Mouse (Mus musculus): ENCODE data around the gene Ube2h. TPM values are rescaled to one million over a fixed set of nuclear protein-coding genes. Genes with fewer than 3 reads are reported as not detected.

Ube2h gene
- polyA plus RNA-seq, 1 experiment: 23.5 TPM

DNA sequence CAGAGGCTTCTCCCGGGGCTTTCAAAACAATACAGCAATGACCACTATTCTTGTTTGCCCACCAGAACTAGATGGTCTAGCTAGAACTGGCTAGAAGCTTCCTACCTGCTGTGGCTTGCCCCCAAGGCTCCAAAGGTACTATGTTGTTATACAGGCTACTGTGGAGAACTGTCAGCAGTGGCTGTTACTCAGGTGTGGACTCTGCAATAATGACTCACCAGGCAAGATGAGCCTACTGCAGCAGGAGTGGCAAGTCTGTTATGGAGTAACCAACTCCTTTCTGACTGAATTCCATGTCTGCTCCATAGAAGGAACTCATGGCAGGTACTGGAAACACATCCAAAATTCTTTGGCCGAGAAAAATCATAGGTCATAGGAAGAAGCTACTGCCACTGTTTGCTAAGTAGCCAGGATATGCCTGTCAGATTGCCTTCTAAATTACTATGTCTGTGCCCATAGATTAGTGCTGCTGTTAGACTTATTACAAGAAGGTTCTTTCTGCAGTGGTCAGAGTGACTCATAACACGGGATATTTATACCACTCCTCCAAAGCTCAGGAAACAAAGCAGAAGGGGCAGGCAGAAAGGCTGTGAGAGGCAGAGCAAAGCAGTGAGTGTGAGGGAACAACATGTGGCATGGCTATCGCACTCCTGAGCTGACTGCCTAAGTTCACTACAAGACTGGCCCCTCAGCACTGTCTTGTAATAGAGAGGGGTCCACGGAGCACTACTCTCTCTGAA, 51.9 kb downstream of the Ube2h start:
- WGBS: 71% methylated on average over 5 of the region's 5 CpGs
- DNase-seq (ENCODE audit: low read depth, low spot score): no peak

DNA sequence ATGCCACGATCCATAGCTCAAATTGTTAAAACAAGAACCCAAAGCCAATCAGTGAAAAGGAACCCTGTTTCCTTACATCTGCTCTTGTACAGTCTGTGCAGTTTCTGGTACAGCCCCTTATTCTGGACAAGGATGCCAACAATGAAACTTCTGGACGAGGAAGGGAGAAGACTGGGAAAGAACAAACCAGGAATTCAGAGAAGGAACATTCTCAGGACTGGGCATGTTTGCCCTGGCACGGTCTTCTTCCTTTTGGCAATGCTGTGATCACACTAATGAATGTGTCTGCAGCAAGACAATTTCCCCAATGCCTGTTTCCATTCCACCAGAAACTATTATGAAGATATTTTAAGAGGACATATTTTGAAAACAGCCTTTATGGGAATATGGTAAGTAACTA, 55.6 kb downstream of the Ube2h start:
- DNase-seq (ENCODE audit: low read depth, low spot score): no peak
- WGBS: 54% methylated on average over 3 of the region's 3 CpGs

DNA sequence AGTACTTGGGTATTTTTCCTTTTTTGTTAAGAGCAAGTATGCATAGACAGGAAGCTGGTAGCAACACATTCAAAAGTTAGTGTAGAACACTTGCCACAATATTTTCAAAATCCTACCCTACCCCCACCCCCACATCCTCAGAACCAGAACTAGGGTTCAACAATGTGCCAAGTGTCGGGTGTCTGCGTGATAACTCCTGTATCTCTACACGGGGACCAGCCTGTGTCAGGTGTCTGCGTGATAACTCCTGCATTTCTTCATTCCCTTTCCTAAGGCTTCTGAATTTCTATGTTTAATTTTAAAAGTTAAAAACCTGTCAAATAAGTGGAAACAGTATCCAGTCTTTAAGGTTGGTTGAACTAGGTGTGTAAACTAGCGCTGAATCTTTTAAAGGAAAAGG, 58.4 kb downstream of the Ube2h start:
- DNase-seq (ENCODE audit: low read depth, low spot score): no peak
- 90% methylated on average over 5 of the region's 5 CpGs for WGBS

DNA sequence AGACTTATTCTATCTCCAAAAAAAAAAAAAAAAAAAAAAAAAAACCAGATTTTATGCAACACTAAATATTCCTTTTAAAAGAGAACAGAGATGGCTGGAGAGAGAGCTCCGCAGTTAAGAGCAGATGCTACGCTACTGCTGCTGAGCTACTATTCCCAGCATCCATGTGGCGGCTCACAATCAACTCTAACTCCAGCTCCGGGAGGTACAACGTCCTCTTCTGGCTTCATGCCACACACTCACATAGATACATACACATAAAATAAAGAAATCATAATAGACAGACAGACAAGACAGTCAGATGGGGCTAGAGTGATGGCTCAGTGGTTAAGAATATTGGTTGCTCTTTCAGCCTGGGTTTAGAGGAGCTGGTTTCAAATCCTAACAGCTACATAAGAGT, 58.9 kb downstream of the Ube2h start:
- DNase-seq (ENCODE audit: low read depth, low spot score): no peak
- WGBS: 73% methylated on average over 5 of the region's 5 CpGs

DNA sequence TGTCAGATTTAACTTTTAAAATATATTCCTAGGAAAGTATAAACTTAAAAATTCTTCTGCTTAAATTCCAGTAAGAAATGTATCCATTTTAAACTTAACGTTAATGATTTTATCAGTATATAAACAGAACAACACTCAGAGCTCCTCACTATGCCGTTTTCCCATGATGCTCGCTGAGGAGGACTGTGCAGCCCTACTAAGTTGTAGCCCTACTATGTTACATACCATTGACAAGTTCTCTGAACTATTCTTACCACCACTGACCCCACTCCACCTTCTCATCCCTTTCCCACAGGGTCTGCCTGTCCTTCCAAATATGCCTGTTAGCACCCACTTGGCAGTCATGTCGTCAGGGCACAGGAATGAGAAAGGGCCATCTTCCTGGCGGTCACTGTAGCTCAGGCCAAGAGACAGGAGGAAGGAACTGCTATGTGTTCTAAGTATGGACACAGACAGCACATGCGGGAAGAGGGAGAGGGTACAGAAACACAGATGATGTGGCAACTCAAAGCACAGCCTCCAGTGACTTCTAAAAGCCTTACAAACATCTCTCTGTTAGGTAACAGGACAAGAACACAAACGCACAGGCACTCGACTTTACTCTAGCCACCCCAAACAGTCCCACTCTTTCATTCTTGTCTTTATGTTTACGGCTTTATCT, 60.9 kb downstream of the Ube2h start:
- WGBS: 82% methylated on average over 9 of the region's 9 CpGs
- DNase-seq (ENCODE audit: low read depth, low spot score): no peak

DNA sequence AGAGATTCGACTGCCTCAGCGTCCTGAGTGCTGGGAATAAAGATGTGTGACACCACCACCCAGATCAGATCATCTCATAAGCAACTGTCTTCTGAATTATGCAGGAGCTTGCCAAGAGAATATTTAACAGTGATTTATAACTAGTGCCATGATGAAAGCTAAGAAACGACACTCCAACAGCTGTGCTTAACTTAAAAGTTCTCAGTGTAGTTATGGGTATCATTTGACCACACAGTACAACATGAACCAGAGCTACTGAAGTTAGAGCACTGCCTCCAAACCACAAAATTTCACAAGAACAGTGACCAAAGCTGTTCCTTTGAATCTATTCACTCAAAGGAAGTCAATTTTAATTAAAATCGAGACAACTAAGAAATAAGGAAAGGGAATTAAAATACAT, 61.4 kb downstream of the Ube2h start:
- WGBS: 63% methylated on average over 4 of the region's 4 CpGs
- DNase-seq (ENCODE audit: low read depth, low spot score): no peak

DNA sequence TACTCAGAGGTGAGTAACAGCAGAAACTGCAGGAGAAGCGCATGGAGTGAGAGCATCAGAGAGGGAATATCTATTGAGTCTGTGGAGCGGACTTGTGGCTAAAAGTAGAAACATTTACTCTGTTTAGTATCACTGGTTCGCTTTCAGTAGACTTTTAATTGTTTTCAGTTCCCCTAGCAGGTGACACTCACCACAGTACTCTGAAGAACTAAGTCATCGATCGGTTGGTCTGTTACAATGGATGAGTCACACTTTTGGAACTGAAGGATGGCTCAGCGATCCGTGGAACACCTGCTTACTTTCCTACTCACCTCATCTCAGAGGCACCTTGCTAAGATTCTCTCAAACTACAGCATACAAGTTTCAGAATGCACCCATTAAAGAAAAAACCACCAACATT, 64.2 kb downstream of the Ube2h start:
- DNase-seq (ENCODE audit: low read depth, low spot score): no peak
- WGBS: 65% methylated on average over 7 of the region's 7 CpGs

DNA sequence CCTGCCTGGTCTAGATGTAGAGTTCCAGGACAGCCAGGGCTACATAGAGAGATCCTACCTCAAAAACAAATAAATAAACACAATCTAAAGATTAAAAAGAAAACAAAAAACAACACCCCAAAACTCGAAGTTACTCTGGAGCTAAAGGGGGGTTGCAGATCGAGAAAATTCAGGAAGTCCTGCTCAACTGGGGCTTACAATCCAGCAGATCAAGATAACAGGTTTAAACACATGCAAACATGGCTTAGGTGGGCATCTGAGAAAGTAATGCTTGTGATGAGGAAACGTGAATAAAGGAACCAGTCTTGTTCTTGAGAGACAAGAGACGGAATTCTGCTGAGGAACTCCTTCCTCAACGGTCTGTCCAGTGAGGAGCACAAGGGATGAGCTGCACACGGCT, 65.1 kb downstream of the Ube2h start:
- DNase-seq (ENCODE audit: low read depth, low spot score): no peak
- WGBS: 78% methylated on average over 6 of the region's 6 CpGs

DNA sequence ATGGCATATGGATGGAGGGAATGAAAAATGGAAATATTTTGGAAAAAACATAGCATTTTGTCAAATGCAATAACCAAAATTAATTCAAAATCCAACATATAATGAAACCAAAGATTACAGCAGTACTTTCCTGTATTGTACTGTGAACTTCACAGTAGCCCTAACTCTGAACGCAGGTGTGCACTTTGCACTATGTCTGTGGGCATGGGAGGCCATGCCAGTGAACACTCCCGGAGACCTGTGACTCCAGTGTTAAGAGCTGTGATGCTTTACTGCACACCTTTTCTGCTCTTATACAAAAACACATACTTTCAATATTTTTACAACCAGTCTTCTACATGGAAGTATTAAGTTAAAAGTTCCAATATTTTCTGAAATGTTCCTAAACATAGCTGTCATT, 66.3 kb downstream of the Ube2h start:
- DNase-seq (ENCODE audit: low read depth, low spot score): no peak
- 67% methylated on average over 2 of the region's 2 CpGs for whole genome bisulfite sequencing

DNA sequence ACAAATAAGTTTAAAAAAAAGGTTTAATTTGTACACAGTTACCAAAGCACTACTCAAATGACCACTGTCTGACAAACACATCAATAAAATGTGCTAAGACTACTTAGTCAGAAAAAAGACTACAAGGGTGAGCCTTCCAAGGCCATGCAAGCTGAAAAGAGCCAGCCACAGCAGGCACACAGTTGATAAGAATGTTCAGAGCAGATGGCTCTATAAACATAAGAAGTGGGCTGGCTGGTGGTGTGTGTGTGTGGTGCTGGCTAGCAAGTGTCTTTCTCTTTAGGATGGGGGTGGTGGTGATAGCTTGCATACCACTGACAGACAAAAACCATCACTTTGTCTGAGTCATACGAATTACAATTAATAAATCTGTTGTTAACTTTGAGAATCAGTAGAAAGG, 67.8 kb downstream of the Ube2h start:
- no peak for DNase-seq (ENCODE audit: low read depth, low spot score)
- 68% methylated on average over 1 of the region's 1 CpGs for WGBS

DNA sequence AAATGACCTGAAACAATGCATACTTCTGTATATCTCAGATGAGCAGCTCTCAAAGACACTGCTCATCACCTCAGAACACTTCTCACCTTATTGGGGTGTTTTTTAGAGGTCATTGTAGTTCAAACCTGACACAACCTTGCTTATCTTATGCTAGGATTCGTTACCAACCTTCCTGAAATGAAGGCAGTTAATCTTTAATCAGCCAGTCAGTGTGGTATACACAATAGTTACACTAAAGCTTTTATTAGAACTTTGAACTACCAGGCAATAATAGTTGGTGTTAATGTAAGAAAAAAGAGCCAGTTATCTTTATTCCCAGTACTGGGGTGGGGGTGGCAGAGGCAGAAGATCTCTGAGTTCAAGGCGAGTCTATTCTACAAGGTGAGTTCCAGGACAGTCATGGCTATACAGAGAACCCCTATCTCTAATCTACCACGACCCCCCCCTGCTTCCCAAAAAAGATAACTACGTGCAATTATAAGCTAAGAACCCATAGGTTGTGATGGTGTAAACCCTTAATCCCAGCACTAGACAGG, 72.5 kb downstream of the Ube2h start:
- DNase-seq (ENCODE audit: low read depth, low spot score): no peak
- WGBS: 42% methylated on average over 4 of the region's 4 CpGs

DNA sequence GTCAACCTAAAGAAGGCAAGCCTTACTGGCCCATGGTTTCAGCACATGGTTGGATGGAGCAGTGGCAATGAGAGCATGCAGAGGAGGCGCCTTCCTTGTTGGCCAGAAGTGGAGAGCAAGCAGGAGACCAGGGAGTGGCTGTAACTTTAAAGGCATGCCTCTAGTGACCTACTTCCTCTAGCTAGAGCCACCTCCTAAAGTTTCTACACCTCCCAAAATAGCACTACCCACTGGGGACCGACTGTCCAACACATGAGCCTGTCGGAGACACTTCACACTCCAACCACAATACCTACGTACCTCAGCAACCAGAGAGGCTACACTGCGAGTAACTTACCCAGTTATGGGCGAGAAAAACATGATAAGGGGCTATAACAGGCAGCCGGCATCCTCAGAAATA, 74.1 kb downstream of the Ube2h start:
- no peak for DNase-seq (ENCODE audit: low read depth, low spot score)
- WGBS: 57% methylated on average over 7 of the region's 7 CpGs

DNA sequence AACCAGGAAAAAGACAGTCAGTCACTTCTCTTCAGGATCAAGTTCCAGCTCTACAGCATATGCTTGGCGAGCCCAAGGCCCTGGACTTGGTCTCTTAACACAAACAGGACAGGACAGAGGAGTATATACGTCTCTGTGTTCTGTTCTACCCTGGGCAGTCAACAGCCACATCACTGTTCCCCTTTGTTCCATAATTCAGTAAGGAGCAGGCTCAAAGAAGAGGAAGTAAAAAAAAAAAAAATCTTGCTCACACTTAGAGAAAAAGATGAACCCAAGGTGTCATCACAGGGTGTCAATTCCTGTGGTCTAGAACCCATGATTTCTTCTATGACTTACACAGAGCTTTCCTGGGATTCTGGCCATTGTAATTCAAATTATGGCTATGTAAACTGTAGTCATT, 75.4 kb downstream of the Ube2h start:
- 72% methylated on average over 2 of the region's 2 CpGs for WGBS
- DNase-seq (ENCODE audit: low read depth, low spot score): no peak

DNA sequence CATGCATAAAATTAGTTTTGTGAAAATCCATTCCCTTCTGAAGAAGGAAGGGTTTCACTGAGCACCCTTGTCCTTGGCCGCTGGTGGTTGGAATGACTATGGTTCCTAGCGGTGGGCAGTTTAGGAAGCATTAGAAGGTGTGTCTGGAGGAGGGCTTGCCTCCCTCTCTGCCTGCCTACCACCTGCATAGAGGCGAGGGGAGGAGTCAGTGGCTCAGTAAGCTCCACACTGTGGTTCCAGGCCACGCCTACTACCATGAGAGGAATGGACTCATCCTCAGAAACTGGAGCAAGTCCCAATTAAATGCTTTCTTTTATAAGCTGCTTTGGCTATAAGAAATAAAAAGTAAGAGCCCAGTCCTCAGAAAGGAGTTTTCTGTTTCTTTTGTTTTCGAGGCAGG, 76.0 kb downstream of the Ube2h start:
- no peak for DNase-seq (ENCODE audit: low read depth, low spot score)
- WGBS: 60% methylated on average over 5 of the region's 5 CpGs

DNA sequence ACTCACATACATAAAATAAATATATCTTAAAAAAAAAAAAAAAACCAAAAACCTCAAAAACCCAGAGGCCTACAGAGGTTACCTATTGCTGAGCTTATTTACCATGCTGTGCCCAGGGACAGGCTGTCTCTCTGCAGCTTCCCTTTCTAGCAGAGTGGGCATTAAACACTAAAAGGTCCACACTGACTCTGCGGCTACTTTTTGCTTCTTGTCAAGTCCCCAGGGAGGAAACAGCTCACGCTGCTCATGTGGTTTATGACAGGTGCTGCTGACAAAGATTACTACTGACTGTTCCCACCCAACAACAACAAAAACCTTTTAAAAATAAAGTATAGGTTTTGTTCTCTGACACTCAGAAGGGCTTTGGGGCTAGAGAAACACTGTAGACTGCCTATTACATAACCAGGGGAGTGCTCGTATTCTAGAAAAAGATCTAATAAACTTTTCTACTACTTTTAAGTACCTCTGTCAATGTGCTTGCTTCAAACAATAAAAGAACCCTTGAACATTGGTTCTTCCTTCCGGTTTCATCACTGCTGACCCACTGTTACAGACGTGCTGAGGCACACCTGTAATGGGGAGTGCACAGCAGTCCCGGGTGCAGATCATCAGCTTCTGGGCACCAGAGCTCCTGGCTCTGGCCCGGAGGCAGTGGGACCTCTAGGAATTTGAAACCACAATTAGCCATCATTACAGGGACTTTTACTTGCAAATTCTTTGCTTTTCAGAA, 77.2 kb downstream of the Ube2h start:
- DNase-seq (ENCODE audit: low read depth, low spot score): no peak

DNA sequence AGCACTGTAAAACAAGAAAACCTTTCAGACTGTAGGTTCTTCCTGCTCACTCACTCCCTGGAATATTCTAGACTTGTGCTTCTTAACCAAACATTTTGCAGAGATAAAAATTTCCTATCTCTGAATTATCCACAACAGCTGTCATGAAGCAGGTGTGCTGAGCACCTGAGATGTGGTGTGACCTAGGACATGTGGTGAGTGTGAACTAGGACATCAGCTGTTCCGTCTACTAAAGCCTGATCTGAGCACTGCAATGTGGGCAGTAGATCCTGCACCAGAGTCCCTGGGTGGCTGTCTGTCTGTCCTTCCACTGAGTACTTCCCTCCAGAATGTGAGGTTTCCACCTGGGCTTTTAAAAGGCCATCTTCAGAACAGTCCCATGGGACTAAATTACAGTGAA, 79.6 kb downstream of the Ube2h start:
- WGBS: 93% methylated on average over 1 of the region's 1 CpGs
- DNase-seq (ENCODE audit: low read depth, low spot score): no peak

More for the DNA sequence above, 77.2 kb downstream of the Ube2h start:
- 68% methylated on average over 7 of the region's 7 CpGs for WGBS

DNA sequence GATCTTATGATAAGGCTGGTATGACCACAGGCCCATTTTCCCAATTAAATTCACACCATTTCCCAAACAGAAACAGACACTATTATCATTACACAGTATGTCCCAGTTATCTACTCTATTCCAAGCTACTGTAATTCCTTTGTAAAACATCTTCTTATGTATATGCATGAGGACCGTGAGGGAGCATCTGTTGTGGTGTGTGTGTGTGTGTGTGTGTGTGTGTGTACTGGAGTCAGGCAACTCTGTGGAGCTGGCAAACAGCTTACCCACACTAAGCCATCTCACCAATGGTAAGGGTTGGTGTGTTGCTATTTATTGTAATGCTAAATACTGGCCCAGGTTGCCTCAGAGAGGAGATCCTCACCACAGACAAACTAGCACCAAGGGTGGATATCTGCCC, 82.0 kb downstream of the Ube2h start:
- WGBS: 82% methylated on average over 1 of the region's 1 CpGs
- DNase-seq (ENCODE audit: low read depth, low spot score): no peak

DNA sequence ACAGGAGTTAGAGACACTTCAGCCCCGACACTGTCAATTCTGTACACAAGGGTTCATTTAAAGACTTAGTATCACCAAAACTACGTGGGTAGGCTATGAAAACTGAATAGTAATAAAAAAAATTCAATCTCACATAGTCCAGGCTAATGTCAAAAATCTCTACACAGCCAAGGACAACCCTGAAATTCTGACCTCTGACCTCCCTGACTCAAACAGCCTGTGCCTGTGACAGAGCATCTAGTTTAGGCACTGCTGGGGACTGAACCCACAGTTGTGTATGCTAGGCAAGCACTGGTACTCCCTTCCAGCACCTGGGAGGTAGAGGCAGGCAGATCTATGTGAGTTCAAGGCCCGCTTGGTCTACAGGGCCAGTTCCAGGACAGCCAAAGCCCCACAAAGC, 86.8 kb downstream of the Ube2h start:
- 92% methylated on average over 3 of the region's 3 CpGs for WGBS
- no peak for DNase-seq (ENCODE audit: low read depth, low spot score)

DNA sequence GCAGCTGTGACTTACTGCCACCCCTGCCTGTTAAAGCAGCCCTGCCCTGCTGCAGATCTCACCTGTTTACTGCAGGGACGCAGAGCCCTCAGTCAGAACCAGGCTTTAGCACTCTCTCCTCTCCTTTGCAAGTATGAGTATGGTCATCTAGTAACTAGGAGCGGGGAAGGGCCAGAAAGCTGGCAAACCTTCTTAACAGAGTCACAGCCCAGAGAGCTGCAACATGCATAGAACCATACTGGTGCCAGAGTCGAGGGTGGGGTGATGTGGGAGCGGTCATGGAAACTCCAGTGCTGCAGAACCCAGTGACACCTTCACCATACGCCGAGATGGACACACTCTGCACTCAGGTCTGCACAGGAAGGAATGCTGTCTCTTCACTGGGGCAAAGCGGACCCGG, 91.9 kb downstream of the Ube2h start:
- DNase-seq (ENCODE audit: low read depth, low spot score): no peak
- 43% methylated on average over 8 of the region's 8 CpGs for WGBS

DNA sequence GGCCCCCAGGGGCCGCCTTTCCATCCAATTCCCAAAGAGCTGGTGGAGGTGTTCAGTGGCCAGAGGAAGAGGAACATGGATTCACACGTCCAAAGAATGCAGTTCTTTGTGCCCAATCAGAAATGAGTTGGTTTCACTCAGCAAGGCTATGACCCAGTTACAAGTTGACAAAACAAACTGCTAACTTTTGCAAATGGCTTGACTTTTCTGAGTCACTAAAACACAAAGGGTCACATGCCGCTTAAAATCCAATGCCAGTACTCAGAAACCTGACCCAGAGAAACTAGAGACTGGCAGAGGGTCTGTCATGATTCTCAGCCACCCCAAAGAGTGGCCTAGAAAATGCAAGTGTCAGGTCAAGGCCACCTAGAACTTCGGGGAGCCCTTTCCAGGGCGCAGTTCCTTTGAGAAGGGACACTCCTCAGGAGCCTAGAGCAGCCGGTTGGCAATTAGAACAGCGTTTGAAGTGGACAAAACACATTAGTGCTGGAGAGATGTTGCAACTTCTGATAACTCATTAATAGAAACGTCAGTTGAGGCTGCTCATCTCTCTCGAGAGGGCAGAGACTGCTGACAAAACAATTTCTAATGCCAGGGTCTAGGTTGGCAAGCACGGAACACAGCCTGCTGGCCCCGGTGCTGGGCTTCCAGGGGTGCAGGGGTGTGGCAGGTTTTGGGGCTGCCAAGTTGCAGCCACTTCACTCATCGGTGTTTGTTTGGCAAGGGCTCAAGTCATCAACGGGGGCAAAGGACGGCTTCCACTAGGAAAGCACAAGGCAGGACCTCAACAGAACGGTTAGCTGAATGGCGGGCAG, 92.5 kb downstream of the Ube2h start:
- DNase-seq (ENCODE audit: low read depth, low spot score): no peak
- WGBS: 35% methylated on average over 16 of the region's 16 CpGs

Data from large intestine, adult 2 months (tissue).